In the genomic region with DNA sequence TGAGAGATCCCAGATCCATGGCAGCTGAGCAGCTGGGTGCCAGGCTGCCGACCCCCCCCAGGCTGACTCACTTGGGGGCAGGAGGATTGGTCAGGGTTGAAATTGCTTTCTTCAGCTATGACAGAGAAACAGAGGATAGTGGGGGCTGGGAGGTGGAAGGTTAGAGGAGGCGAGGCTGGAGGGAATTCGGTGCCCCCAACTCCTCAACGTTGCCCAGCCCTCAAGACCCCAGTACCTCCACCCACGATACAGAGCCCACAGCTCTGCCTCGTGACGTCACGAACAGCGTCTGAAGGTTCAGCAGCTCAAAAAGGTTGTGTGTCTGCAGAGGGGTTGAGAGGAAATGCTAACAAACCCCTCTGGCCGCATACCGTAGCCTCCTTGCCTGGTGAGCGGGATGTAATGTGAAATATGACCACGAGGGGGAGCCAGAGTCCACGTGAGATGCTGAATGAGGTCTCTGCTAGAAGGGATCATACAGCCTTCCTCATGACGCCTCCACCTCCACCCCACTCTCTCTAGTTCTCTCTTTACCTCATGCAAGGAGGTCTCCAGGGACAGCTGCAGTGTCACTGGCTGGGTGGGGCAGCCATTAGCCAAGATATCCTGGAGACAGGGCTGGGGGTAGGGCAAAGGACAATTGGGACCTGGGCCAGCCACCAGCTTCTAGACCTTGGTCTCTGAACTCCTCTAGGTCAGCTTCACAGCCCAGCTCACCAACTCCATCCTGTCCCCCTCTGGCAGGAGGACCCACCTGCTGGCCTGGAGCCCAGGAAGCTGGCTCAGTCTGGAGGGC, we compare ENCODE assay signal across 8 mouse cellular contexts. TPM values are rescaled to one million over a fixed set of nuclear protein-coding genes. Genes with fewer than 3 reads are reported as not detected.
DNase-seq lines count a peak whose midpoint lies in the region; ATAC-seq lines count a peak whose summit lies in the region.

No protein-coding gene starts in this region.

- no peak overlapping the region for H3K27ac ChIP-seq in hindbrain, embryonic 16.5 days (ENCODE audit: low read depth, low read length)

- WGBS in hindbrain, embryonic 16.5 days = 16% methylated on average over 15 of the region's 15 CpGs

- ATAC-seq in hindbrain, embryonic 16.5 days = peak; percentile 90

- H3K9ac ChIP-seq in hindbrain, embryonic 16.5 days (ENCODE audit: low read depth, low read length) = peak overlapping the region; percentile 31

- 0 out of 2 replicates have a peak, but pooled peaks cover 2% of the 10 kb centered on the region for H3K27me3 ChIP-seq in hindbrain, embryonic 16.5 days (replicated peaks; ENCODE audit: control insufficient read depth, insufficient read depth, low read length)

- H3K36me3 ChIP-seq in hindbrain, embryonic 16.5 days (ENCODE audit: control insufficient read depth, insufficient read depth, low read length) = no peaks in the 10 kb centered on the region

- H3K9me3 ChIP-seq in hindbrain, embryonic 16.5 days (ENCODE audit: control insufficient read depth, low read length) = no peaks in the 10 kb centered on the region

- peak; percentile 91 for DNase-seq in NIH3T3 (ENCODE audit: low read depth)
- peak; percentile 90 to 92 for DNase-seq in cerebellum, postnatal 25 days
- DNase-seq in gastrocnemius, adult 18-20 months (ENCODE audit: low spot score) = peak; percentile 90
- DNase-seq in left cerebral cortex, adult 11 months (ENCODE audit: low spot score) = peak; percentile 81
- peak; percentile 81 to 91 for DNase-seq in lung, postnatal 4 days
- peak; percentile 85 for DNase-seq in right cerebral cortex, adult 18-20 months
- peak; percentile 80 for DNase-seq in urinary bladder, adult 2 months (ENCODE audit: low spot score)

- no peak overlapping the region for H3K4me3 ChIP-seq in hindbrain, embryonic 16.5 days (ENCODE audit: low read length)

- no peaks in the 10 kb centered on the region for H3K4me1 ChIP-seq in hindbrain, embryonic 16.5 days (ENCODE audit: control insufficient read depth, insufficient read depth, low read depth, low read length)

- H3K4me2 ChIP-seq in hindbrain, embryonic 16.5 days (ENCODE audit: low read length) = peak overlapping the region; percentile 44

RNA-seq across cellular contexts. Expression of a gene that starts 6.2 kb away (rescaled TPM):
- not detected for total RNA-seq in gastrocnemius, adult 18-20 months (2021)
- polyA plus RNA-seq in hindbrain, embryonic 16.5 days (2015; fragmentation: Nextera tagmentation; extraction: Ambion mirVana) = 0.57 and 0.78 TPM in 2 replicates
- polyA plus RNA-seq in urinary bladder, adult 2 months (2012; rRNA removed) = not detected in 2 replicates

RNA-seq across cellular contexts. Expression of a gene that starts 11.1 kb away (rescaled TPM):
- total RNA-seq in gastrocnemius, adult 18-20 months (2021) = under 1 TPM in 1 of 2 experiments, not detected in 1; 0.40 TPM
- polyA plus RNA-seq in hindbrain, embryonic 16.5 days (2015; fragmentation: Nextera tagmentation; extraction: Ambion mirVana) = not detected in 2 replicates
- 0.30 TPM in 1 of 2 replicates, not detected in the other for polyA plus RNA-seq in urinary bladder, adult 2 months (2012; rRNA removed)

RNA-seq across cellular contexts. Expression of a gene that starts 15.9 kb away (rescaled TPM):
- total RNA-seq in gastrocnemius, adult 18-20 months (2021) = 100 to 1,000 TPM; 331 to 560 TPM
- polyA plus RNA-seq in hindbrain, embryonic 16.5 days (2015; fragmentation: Nextera tagmentation; extraction: Ambion mirVana) = 0.09 and 0.66 TPM in 2 replicates
- 30.6 and 48.4 TPM in 2 replicates for polyA plus RNA-seq in urinary bladder, adult 2 months (2012; rRNA removed)

RNA-seq across cellular contexts. Expression of a gene that starts 31.2 kb away (rescaled TPM):
- total RNA-seq in gastrocnemius, adult 18-20 months (2021) = 1 to 10 TPM in 1 of 2 experiments, under 1 TPM in 1; 0.87 to 1.0 TPM
- 0.35 and 0.41 TPM in 2 replicates for polyA plus RNA-seq in hindbrain, embryonic 16.5 days (2015; fragmentation: Nextera tagmentation; extraction: Ambion mirVana)
- polyA plus RNA-seq in urinary bladder, adult 2 months (2012; rRNA removed) = 0.81 and 0.85 TPM in 2 replicates

RNA-seq across cellular contexts. Expression of a gene that starts 36.7 kb away (rescaled TPM):
- under 1 TPM; 0.16 to 0.31 TPM for total RNA-seq in gastrocnemius, adult 18-20 months (2021)
- 44.3 and 49.8 TPM in 2 replicates for polyA plus RNA-seq in hindbrain, embryonic 16.5 days (2015; fragmentation: Nextera tagmentation; extraction: Ambion mirVana)
- 0.28 and 0.66 TPM in 2 replicates for polyA plus RNA-seq in urinary bladder, adult 2 months (2012; rRNA removed)

Comparison
In these comparisons a context has a peak if more than half of its experiments do, and no peak if none do; other contexts are left out.
1. RNA of a gene that starts 15.9 kb away (polyA plus RNA-seq): 30.6 to 48.4 TPM in urinary bladder, adult 2 months; 0.09 to 0.66 TPM in hindbrain, embryonic 16.5 days; every median in the first group is over 10 times any median in the second.
2. Peak in every context shown above with its lines, with median percentiles within 50 percentile points of each other: DNase-seq.